Mouse (Mus musculus) bone marrow macrophage, adult 2 months (primary cell): Measurements from ENCODE around the gene 2210011C24Rik.

Experiments
- CTCF ChIP-seq: IDR thresholded peaks from 2 replicates; pipeline ENCODE4 v1.5.1; 2012; ENCODE audit warnings: low read depth, mild to moderate bottlenecking, low read length, moderate library complexity
- POLR2A ChIP-seq: IDR thresholded peaks from 2 replicates; pipeline ENCODE4 v1.6.1; 2012; ENCODE audit warnings: mild to moderate bottlenecking, low read depth, low read length, borderline replicate concordance

- TF ChIP-seq CTCF (no peak), POLR2A (no peak)
Measured at GRCm38 (mm10) chr8:83971661-83972060, 40.3 kb downstream of the 2210011C24Rik start.
